In the genomic region with DNA sequence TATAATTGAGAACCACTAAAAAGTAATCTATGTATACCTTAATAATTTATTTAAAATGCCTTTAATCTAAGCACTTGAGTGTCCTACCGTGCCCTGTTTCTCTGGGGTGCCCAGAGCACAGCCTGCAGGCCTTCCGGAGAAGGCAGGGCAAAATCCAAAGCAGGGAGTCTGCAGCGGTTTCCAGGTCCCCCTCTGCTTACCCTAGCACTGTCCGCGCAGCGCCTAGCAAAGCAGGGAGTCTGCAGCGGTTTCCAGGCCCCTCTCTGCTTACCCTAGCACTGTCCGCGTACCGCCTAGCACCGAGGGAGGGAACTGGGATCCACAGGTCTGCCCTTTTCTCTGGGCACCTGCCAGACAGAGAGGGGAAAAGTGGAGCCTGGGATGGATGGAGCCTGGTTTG, we compare ENCODE assay signal across 8 mouse cellular contexts.
DNase-seq lines count a peak whose midpoint lies in the region; ATAC-seq lines count a peak whose summit lies in the region.

No protein-coding gene starts in this region.

- H3K4me1 ChIP-seq in embryonic facial prominence, embryonic 14.5 days (ENCODE audit: control insufficient read depth, insufficient read depth, low read length) = 0 out of 2 replicates have a peak, but pooled peaks cover 3% of the 10 kb centered on the region
- peaks cover 23% of the 10 kb centered on the region for H3K4me1 ChIP-seq in kidney, embryonic 15.5 days
- H3K4me1 ChIP-seq in midbrain, embryonic 14.5 days (ENCODE audit: control insufficient read depth, insufficient read depth, low read length) = peaks cover 9% of the 10 kb centered on the region; the same call in 1 of the 2 replicates

- no peaks in the 10 kb centered on the region for H3K9me3 ChIP-seq in embryonic facial prominence, embryonic 14.5 days (ENCODE audit: control insufficient read depth, low read length)
- no peaks in the 10 kb centered on the region for H3K9me3 ChIP-seq in kidney, embryonic 15.5 days (replicated peaks)
- no peaks in the 10 kb centered on the region for H3K9me3 ChIP-seq in midbrain, embryonic 14.5 days (ENCODE audit: control insufficient read depth, low read length)

- 18% methylated on average over 11 of the region's 11 CpGs for WGBS in embryonic facial prominence, embryonic 14.5 days
- WGBS in kidney, embryonic 15.5 days = 20% methylated on average over 11 of the region's 11 CpGs
- 3% methylated on average over 11 of the region's 11 CpGs for WGBS in midbrain, embryonic 14.5 days

- DNase-seq in adrenal gland, postnatal 14 days = peak; percentile 8
- no peak for DNase-seq in adrenal gland, adult 2 months
- DNase-seq in embryonic facial prominence, embryonic 14.5 days (ENCODE audit: low spot score) = peak; percentile 55
- peak; percentile 76 for DNase-seq in midbrain, embryonic 14.5 days
- DNase-seq in spleen, adult 18-20 months = no peak
- no peak for DNase-seq in MN1 (ENCODE audit: low spot score)

- no peak overlapping the region for H3K27ac ChIP-seq in embryonic facial prominence, embryonic 14.5 days (replicated peaks; ENCODE audit: low read depth, low read length)
- peak overlapping the region; percentile 62 for H3K27ac ChIP-seq in kidney, embryonic 15.5 days
- H3K27ac ChIP-seq in midbrain, embryonic 14.5 days (replicated peaks; ENCODE audit: low read depth, low read length) = no peak overlapping the region

- ATAC-seq in embryonic facial prominence, embryonic 14.5 days (ENCODE audit: low read depth) = peak; percentile 69
- ATAC-seq in kidney, embryonic 15.5 days (replicated peaks; ENCODE audit: low FRiP score) = peak; percentile 75
- peak; percentile 59; the same call in 1 of the 2 replicates for ATAC-seq in midbrain, embryonic 14.5 days (ENCODE audit: low FRiP score, low TSS enrichment)
- no peak for ATAC-seq in inflammation-experienced regulatory T-cells, adult 6 months

- no peak overlapping the region for H3K4me2 ChIP-seq in embryonic facial prominence, embryonic 14.5 days (ENCODE audit: low read depth, low read length)
- H3K4me2 ChIP-seq in kidney, embryonic 15.5 days = no peak overlapping the region
- no peak overlapping the region for H3K4me2 ChIP-seq in midbrain, embryonic 14.5 days (ENCODE audit: low read length)

- H3K9ac ChIP-seq in embryonic facial prominence, embryonic 14.5 days (ENCODE audit: low read depth, low read length) = no peak overlapping the region
- H3K9ac ChIP-seq in kidney, embryonic 15.5 days = no peak overlapping the region
- H3K9ac ChIP-seq in midbrain, embryonic 14.5 days (replicated peaks; ENCODE audit: low read length) = no peak overlapping the region; the same call in 1 of the 2 replicates

- H3K27me3 ChIP-seq in embryonic facial prominence, embryonic 14.5 days (replicated peaks; ENCODE audit: control insufficient read depth, insufficient read depth, low read length) = no peaks in the 10 kb centered on the region
- H3K27me3 ChIP-seq in kidney, embryonic 15.5 days = no peaks in the 10 kb centered on the region
- H3K27me3 ChIP-seq in midbrain, embryonic 14.5 days (ENCODE audit: control insufficient read depth, insufficient read depth, low read length) = no peaks in the 10 kb centered on the region

- H3K36me3 ChIP-seq in embryonic facial prominence, embryonic 14.5 days (ENCODE audit: control insufficient read depth, insufficient read depth, low read length) = no peaks in the 10 kb centered on the region
- H3K36me3 ChIP-seq in kidney, embryonic 15.5 days = peaks cover 5% of the 10 kb centered on the region; the same call in 1 of the 2 replicates
- no peaks in the 10 kb centered on the region for H3K36me3 ChIP-seq in midbrain, embryonic 14.5 days (ENCODE audit: control insufficient read depth, insufficient read depth, low read length)

- H3K4me3 ChIP-seq in embryonic facial prominence, embryonic 14.5 days (ENCODE audit: low read depth, low read length) = no peak overlapping the region
- H3K4me3 ChIP-seq in kidney, embryonic 15.5 days (replicated peaks) = no peak overlapping the region
- no peak overlapping the region for H3K4me3 ChIP-seq in midbrain, embryonic 14.5 days (replicated peaks; ENCODE audit: low read depth, low read length)

Comparison
In these comparisons a context has a peak if more than half of its experiments do, and no peak if none do; other contexts are left out.
1. DNase-seq: peak in adrenal gland, postnatal 14 days (single experiment), embryonic facial prominence, embryonic 14.5 days (single experiment) and midbrain, embryonic 14.5 days (single experiment); none in adrenal gland, adult 2 months (single experiment), spleen, adult 18-20 months (0 of 2) and MN1 (single experiment).